Mouse (Mus musculus): ENCODE results near the gene Klhl2.

DNA sequence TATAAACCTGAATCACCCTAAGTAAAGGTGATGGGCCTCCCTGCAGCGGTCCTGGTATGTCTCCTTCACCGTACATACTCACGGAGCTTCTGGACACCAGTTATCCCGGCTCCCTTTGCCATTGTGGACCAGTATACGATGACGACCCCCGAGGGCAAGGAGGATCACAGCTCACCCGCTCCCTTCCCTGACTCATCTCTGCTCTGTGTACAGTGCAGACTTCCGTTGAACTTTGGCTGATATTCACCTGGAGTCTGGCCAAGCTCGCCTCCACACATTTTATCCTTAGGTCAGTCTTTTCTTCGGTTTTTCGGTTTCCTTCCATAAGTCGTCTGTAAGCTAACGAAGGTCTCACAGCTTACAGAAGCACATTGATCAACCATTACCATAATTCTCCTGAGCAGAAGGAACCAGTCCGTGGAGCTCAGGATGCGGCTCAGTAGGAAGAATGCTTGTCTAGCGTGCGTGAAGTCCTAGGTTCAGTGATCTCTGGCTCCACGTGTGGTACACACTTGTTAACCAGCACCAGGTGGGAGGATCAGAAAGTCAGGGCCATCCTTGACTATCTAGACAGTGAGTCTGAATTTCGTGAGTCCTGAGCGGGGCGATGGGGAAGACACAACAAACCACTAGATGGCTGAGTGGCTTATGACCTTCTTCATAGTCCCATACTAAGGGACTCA lies 28.0 kb upstream of the Klhl2 start:
- TF ChIP-seq POLR2A (IDR thresholded peaks at IDR 0.05; ENCODE audit: low read depth, low read length): no peak
- no peak for TF ChIP-seq CTCF (IDR thresholded peaks at IDR 0.05; ENCODE audit: borderline replicate concordance, insufficient read depth, low read length)

Data from embryonic fibroblast, embryonic 13.5 days (primary cell).